Mouse (Mus musculus): ENCODE results near the gene Mettl16.
A peak's percentile ranks its signal among the peaks of the same experiment; 100 is the strongest.

The Mettl16 gene

DNA sequence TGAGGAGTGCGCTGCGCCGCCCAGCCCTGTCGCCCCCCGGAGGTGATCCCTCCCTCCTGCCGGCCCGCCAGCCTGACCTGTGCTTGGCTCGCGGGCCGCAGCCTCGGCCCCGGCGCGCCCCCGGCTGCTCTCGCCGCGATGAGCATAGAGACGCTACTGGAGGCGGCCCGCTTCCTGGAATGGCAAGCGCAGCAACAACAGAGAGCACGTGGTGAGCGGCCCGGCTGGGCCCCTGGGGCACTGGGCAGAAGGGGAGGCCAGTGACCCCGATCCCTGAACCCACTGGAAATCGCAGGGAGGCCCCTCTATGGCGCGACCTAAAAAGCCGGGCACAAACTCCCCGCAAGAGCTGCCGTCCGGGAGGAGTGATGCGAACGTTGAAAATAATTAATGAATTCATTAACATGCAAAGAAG, 60.6 kb downstream of the Mettl16 start:
- DNase-seq (ENCODE audit: extremely low read depth, low read depth), result no peak

- DNase-seq (ENCODE audit: extremely low read depth, low read depth), result peak; percentile 85
These were observed 61.2 kb downstream of the Mettl16 start for GRCm38 (mm10) chr11:74831606-74832451.

DNA sequence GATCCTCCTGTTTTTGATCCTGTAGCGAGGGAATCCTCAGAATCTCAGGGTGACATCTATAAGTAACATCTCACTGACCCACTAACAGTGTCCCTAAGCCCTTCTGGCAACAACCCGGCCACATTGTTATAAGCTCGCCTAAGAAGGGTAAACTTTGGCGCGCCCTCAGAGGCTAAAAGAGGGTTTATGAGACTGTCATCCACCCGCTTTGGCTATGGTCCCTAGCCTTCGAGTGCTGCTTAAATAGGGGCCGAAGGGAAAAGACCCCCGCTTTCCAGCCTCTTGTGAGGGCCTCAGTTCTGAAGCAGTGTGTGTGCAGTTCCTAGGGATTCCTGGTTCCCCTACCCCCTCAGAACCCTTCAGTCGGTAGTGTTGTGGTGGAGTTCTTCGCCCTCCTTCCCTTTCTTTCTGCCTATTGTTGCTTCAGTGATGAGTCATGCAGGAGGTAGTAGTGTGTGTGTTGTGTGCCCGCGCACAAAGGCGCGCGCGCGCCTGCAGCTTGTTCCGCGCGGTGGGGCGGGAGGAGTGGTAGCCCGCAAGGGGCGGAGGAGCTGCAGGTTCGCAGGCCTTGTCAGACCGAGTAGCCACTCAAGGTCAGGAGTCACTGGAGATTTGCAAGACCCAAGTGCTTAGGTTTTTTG, 62.0 kb downstream of the Mettl16 start:
- peak; percentile 74 for DNase-seq (ENCODE audit: extremely low read depth, low read depth)

DNA sequence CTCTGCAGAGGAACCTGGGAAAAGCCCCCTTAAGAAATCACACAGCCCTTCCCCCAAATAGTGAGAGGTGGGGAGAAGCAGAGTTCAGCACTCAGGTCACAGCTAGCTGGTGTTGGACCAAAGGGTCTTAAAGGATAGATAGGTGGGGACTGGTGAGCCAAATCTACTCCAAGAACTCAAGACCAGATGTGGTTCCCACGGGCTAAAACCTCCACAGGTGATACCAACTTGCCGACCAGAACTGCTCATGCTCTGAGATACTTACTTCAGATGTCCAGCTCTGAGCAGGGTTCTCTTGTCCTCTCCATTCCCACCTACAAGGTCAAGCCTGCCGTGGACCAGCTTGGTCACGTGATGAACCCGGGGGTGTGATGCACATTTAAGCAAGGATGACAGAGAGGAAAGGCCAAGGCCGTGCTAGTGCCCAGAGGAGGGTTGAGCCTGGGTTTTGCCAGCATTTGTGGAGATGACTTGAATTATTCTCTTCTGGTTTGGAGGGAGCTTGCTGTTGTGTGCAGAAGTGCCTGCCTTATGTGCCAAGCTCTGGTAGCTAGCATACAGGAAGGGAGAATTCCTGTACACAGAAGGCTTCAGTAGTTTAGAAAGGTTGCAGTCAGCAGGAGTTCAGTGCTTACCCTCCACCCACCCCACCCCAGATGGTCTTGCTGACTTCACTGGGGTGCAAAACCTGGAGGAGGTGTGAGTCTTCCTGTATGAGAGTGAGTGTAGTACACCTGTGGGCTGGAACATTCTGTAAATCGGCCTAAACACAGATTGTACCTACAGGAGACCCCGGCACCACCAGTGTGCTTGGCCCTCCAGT, 63.1 kb downstream of the Mettl16 start:
- DNase-seq (ENCODE audit: extremely low read depth, low read depth), result no peak

DNA sequence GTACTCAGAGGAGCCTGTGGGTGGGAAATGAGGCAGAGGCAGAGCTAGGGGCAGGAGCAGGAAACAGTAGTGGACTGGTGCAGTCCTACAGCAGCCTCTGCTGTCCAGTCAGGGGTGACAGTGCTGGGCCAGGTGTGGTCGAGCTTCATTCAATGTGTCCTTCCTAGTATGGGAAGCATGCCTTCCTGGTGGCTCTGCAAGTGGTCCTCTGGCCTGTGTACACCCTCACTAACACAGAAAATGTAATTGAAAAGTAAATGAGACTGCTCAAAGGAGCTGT, 63.7 kb downstream of the Mettl16 start:
- DNase-seq (ENCODE audit: extremely low read depth, low read depth), result no peak

DNA sequence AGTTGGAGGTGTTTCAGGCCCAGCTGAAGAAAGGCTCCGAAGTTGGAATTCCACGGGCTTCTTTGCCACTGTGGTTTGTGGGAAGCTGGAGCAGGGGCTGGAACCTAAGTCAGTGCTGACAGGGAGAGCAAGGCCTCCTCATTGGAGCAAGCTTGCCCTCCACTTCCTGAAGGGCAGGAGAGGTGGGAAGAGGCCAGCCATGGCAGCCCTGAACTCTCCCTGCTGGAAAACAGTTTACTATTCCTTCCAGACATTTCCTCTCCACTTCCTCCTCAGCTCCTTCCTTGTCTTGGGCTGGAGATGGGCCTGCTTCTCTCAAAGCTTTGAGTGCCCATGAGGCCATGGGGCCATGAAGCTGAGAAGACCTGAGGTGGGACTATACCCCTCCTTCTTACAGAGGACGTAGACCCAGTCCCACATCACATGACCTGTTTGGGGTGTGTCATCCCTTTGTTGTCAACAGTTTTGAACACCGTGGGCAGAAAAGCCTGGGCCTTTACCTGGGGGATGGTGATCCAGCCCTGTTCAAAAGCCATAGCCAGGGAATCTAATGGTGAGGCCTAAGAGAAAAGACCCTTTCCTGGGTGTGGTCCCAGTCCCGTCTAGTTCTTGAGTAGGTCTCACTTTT, 64.1 kb downstream of the Mettl16 start:
- DNase-seq (ENCODE audit: extremely low read depth, low read depth), result no peak

DNA sequence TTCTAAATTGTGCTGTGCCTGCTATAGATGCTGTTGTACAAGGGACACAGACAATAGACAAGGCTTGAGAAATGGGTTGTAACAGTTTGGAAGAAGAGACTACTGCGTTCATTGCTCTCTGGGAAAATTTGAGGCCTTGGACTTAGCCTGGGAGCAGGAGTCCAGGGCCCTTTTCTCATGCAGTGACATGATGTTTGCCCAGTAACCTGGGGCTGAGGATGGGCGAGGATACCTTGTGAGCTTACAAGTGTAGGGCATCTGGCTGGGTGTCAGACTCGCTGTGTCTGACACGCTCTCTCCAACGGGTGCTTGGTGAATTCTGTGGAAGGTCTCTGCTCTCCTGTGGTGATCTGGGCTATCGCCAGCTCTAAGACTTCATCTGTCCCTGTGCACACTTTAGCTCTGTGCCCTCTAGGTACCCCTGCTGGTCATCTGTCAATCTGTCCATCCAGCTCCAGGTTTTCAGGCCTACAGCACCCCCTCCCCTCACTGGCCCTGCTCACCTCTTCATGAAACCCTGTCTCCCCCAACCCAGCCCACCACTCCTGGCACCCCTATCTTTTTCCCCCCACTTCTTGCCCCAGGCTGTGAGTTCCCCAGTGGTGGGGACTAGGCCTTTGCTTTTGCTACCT, 65.1 kb downstream of the Mettl16 start:
- DNase-seq (ENCODE audit: extremely low read depth, low read depth), result no peak

DNA sequence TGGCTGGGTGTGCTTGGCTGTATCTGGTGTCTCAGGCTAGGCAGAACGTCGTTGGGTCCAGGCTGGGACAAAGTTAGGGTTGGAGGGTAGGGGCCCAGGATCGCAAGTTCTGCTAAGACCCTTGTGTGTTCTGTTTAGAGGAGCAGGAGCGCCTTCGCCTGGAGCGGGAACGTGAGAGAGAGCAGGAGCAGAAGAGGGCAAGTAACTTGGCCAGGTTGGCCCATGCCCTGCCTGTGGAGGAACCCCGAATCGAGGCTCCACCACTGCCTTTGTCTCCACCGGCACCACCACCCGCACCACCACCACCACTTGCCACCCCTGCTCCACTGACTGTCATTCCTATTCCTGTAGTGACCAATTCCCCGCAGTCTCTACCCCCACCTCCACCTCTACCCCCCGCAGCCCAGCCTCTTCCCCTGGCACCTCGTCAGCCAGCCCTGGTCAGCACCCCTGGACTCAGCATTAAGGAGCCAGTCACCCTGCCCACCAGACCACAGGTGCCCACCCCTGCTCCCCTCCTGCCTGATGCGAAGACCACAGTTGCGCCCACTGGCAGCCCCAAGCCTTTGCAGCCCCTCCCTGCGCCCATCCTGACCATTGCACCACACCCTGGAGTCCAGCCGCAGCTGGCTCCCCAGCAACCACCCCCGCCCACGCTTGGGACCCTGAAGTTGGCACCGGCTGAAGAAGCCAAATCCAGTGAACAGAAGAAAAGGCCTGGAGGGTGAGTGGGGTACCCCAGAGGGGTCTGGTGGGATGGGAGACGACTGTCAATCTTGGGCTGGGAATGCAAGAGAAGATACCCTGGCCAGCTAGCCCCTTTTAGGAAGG, 65.8 kb downstream of the Mettl16 start:
- DNase-seq (ENCODE audit: extremely low read depth, low read depth), result no peak

DNA sequence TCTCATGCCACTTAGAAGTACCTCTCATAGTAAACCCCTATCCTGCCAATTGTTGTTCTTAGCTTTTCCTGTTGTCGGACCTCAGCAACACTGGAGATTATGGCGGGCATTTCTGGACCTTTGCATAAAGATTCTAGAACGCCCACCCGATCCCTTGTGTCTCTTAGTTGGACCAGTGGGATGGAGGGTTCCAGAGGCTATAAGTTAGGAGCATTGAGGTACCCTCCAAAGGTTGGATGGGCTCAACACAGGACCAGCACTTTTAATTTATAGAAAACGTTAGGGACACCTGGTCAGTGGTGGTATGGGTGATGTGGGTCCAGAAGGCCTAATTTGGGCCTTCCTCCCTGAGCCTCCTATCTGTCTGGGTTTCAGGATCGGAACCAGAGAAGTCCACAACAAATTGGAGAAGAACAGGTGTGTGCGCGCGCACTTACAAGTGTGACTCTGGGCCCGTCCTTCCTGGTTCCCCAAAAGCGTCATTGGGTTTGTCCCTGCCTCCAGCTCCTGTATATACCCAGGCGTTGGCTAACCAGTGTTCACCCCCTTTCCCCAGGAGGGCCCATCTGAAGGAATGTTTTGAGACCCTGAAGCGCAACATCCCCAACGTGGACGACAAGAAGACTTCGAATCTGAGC, 66.5 kb downstream of the Mettl16 start:
- DNase-seq (ENCODE audit: extremely low read depth, low read depth), result no peak

- DNase-seq (ENCODE audit: extremely low read depth, low read depth), result peak; percentile 82
These were observed 67.2 kb downstream of the Mettl16 start for GRCm38 (mm10) chr11:74837694-74838431.

DNA sequence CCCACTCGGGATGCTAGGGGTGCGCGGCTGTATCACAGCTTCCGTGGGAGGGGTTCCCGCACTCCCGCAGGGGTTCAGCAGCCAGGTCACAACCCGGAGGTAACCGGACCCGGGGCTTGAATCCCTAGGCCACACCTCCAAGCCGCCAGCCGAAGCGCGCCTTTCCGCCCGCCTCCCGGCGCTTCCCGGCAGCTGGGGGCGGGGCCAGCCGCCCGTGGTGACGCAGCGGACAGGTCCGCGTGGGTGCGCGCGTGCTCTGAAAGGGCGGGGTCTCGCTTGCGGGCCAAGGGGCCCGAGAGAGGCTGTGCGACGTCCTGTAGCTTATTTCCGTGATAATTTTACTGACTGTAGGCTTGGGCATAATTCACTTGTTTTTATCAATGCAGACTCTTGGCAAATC, 67.8 kb downstream of the Mettl16 start:
- peak; percentile 75 for DNase-seq (ENCODE audit: extremely low read depth, low read depth)

DNA sequence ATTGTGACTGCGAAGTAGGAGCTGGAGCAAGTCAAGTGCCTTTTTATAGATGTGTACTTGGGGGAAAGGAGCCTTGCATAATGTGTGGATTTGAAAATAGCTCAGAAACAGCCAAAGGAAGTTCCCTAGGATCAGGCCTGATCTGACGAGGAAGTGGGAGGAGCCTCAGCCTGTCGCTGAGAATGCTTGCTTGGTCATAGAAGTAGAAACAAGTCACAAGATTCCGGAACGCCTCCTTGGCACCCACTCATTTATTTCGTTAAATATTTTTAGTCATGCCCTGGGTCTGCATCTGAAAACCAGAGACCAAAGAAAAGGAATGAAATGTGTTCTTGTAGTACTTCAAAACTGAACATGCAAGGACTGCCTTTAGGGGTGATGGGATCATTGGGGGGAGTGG, 68.3 kb downstream of the Mettl16 start:
- peak; percentile 81 for DNase-seq (ENCODE audit: extremely low read depth, low read depth)

GRCm38 (mm10) chr11:74839860-74840715, 69.5 kb downstream of the Mettl16 start:
- DNase-seq (ENCODE audit: extremely low read depth, low read depth), result no peak

- DNase-seq (ENCODE audit: extremely low read depth, low read depth), result no peak
These were observed 70.1 kb downstream of the Mettl16 start for GRCm38 (mm10) chr11:74840739-74841138.

DNA sequence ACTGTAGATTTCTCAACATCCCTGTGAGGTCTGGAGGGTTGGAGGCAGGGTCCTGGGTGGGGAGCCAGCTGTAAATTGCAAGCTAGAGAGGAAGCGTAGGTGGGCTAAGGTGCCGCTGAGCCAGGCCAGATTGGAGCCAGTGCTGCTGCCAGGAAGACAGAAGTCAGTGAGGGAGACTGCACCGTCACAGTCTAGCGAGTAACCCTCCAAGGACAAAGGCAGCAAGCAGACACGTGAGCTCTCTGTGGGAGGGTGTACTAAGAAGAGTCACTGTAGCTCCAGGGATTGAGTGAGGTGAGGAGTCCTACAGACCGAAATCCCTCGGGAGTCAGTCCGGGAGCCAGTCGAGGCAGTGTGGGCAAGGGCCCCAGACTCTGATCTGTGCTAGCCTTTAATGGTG, 70.7 kb downstream of the Mettl16 start:
- DNase-seq (ENCODE audit: extremely low read depth, low read depth), result no peak

- no peak for DNase-seq (ENCODE audit: extremely low read depth, low read depth)
These were observed 71.4 kb downstream of the Mettl16 start for GRCm38 (mm10) chr11:74842045-74842444.

GRCm38 (mm10) chr11:74842656-74843434, 72.2 kb downstream of the Mettl16 start:
- DNase-seq (ENCODE audit: extremely low read depth, low read depth), result no peak

GRCm38 (mm10) chr11:74843435-74843714, 72.7 kb downstream of the Mettl16 start:
- DNase-seq (ENCODE audit: extremely low read depth, low read depth), result no peak

Data from MEL-GATA-1-ER (cell line).